Mouse (Mus musculus): ENCODE data around the gene Rasal2. TPM values are rescaled to one million over a fixed set of nuclear protein-coding genes. Genes with fewer than 3 reads are reported as not detected.
A peak's percentile ranks its signal among the peaks of the same experiment; 100 is the strongest.

The Rasal2 gene
- polyA plus RNA-seq, 1 experiment from 2014 or later: 11.1 TPM

DNA sequence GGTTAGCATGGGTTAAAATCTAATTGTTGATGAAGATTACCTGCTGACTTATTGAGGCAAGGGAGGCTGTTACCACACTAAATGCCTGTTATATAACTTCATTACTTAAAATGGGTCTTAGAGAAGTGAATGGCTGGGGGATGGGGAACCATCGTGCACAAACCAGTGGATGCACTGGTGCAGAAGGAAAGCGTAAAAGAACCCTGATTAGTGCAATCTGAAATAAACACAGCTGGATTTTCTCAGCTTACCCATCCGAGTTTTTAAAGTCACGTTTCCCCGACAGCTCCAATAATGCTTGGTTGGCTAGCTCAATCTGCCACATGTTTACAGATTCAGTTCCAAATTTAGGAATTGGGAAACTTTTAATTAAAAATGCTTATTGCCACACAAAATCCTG lies 230.0 kb downstream of the Rasal2 start:
- no peak for DNase-seq (ENCODE audit: low spot score)
- no peak overlapping the region for H3K9ac ChIP-seq (replicated peaks; ENCODE audit: low read length)
- no peaks in the 10 kb centered on the region for H3K27me3 ChIP-seq (ENCODE audit: control insufficient read depth, insufficient read depth, low read length)
- WGBS: 45% methylated on average over 5 of the region's 5 CpGs
- no peaks in the 10 kb centered on the region for H3K4me1 ChIP-seq (ENCODE audit: control insufficient read depth, insufficient read depth, low read length)
- no peaks in the 10 kb centered on the region for H3K36me3 ChIP-seq (replicated peaks; ENCODE audit: control insufficient read depth, insufficient read depth, low read depth, low read length)
- no peak overlapping the region for H3K27ac ChIP-seq (replicated peaks; ENCODE audit: low read depth, low read length)
- H3K9me3 ChIP-seq (replicated peaks; ENCODE audit: control insufficient read depth, low read length): no peaks in the 10 kb centered on the region
- no peak overlapping the region for H3K4me3 ChIP-seq (ENCODE audit: low read depth, low read length)
- no peak overlapping the region for H3K4me2 ChIP-seq (ENCODE audit: low read depth, low read length)
- ATAC-seq (replicated peaks; ENCODE audit: insufficient number of reproducible peaks, low FRiP score, low TSS enrichment, low read depth): no peak

GRCm38 (mm10) chr1:157181081-157181480 lies 231.3 kb downstream of the Rasal2 start:
- ATAC-seq (replicated peaks; ENCODE audit: insufficient number of reproducible peaks, low FRiP score, low TSS enrichment, low read depth): no peak
- Histone ChIP-seq H3K9ac (replicated peaks; ENCODE audit: low read length) (no peak overlapping the region), H3K27me3 (ENCODE audit: control insufficient read depth, insufficient read depth, low read length) (no peaks in the 10 kb centered on the region), H3K4me3 (ENCODE audit: low read depth, low read length) (no peak overlapping the region), H3K27ac (replicated peaks; ENCODE audit: low read depth, low read length) (no peak overlapping the region), H3K36me3 (replicated peaks; ENCODE audit: control insufficient read depth, insufficient read depth, low read depth, low read length) (no peaks in the 10 kb centered on the region), H3K4me1 (ENCODE audit: control insufficient read depth, insufficient read depth, low read length) (no peaks in the 10 kb centered on the region), H3K9me3 (replicated peaks; ENCODE audit: control insufficient read depth, low read length) (no peaks in the 10 kb centered on the region), H3K4me2 (ENCODE audit: low read depth, low read length) (no peak overlapping the region)
- DNase-seq (ENCODE audit: low spot score): peak; percentile 23

DNA sequence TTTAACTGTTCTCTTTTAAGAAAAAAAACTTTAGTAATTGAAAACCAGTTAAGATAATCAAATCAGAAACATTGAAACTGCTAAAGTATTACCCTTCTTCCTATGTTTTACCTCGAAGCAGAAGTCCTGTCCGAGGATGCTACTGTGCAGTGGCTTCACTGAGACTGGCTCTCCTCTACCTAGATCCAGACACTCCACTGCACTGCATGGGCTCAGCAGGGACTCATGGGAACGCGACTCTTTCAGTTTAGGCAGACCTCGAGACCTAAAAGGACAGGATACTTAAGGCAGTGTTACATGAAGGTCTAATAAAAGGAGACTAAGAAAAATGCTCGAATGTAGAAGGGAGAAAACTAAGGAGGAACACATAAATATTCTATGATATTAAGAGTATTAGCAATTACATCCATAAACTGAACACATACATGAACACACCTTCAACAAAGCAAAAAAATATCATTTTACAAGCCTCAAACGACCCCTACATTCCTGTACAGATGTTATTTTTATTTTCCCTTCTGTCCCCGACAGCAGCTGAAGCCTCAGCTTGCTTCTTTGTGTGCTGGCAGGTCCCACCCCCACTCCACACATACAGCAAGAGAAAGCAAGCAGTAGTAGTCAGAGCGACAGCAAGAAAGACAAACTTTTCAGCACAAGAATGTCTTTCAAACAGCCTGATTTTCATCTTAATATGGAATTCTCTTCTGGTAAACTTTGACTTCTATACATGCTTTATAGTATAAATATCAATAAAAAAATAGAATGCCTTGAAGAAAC lies 233.2 kb downstream of the Rasal2 start:
- no peaks in the 10 kb centered on the region for H3K36me3 ChIP-seq (replicated peaks; ENCODE audit: control insufficient read depth, insufficient read depth, low read depth, low read length)
- H3K4me1 ChIP-seq (ENCODE audit: control insufficient read depth, insufficient read depth, low read length): no peaks in the 10 kb centered on the region
- no peaks in the 10 kb centered on the region for H3K27me3 ChIP-seq (ENCODE audit: control insufficient read depth, insufficient read depth, low read length)
- DNase-seq (ENCODE audit: low spot score): peak; percentile 30
- no peak overlapping the region for H3K4me3 ChIP-seq (ENCODE audit: low read depth, low read length)
- WGBS: 31% methylated on average over 9 of the region's 9 CpGs
- H3K4me2 ChIP-seq (ENCODE audit: low read depth, low read length): no peak overlapping the region
- no peak overlapping the region for H3K9ac ChIP-seq (replicated peaks; ENCODE audit: low read length)
- no peak overlapping the region for H3K27ac ChIP-seq (replicated peaks; ENCODE audit: low read depth, low read length)
- no peak for ATAC-seq (replicated peaks; ENCODE audit: insufficient number of reproducible peaks, low FRiP score, low TSS enrichment, low read depth)
- no peaks in the 10 kb centered on the region for H3K9me3 ChIP-seq (replicated peaks; ENCODE audit: control insufficient read depth, low read length)

DNA sequence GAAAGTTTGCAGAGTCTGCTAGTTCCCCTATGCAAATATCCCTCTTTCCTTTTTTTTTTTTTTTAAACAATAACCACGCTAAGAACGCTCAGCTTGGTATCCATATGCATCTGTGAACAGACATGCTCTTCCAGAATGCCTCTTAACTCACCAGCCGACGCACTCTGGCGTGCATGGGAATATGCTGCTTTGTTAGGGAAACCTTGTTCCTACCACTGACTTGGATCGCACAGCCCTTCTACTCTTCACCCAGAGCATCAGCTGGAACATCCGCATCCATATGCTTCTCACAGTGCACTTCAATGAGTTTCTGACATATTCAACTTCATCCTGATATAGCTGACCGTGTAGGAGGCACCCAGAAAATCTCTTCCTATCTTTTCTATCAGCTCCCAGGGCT lies 243.1 kb downstream of the Rasal2 start:
- WGBS: 90% methylated on average over 8 of the region's 8 CpGs

GRCm38 (mm10) chr1:157168891-157169290 lies 243.5 kb downstream of the Rasal2 start:
- Histone ChIP-seq H3K4me3 (ENCODE audit: low read depth, low read length) (no peak overlapping the region), H3K27ac (replicated peaks; ENCODE audit: low read depth, low read length) (no peak overlapping the region), H3K4me2 (ENCODE audit: low read depth, low read length) (no peak overlapping the region), H3K4me1 (ENCODE audit: control insufficient read depth, insufficient read depth, low read length) (no peaks in the 10 kb centered on the region), H3K9me3 (replicated peaks; ENCODE audit: control insufficient read depth, low read length) (no peaks in the 10 kb centered on the region), H3K27me3 (ENCODE audit: control insufficient read depth, insufficient read depth, low read length) (no peaks in the 10 kb centered on the region), H3K9ac (replicated peaks; ENCODE audit: low read length) (no peak overlapping the region), H3K36me3 (replicated peaks; ENCODE audit: control insufficient read depth, insufficient read depth, low read depth, low read length) (no peaks in the 10 kb centered on the region)
- DNase-seq (ENCODE audit: low spot score) (no peak), ATAC-seq (replicated peaks; ENCODE audit: insufficient number of reproducible peaks, low FRiP score, low TSS enrichment, low read depth) (no peak)
- WGBS: 87% methylated on average over 7 of the region's 7 CpGs

More for the DNA sequence above, 243.1 kb downstream of the Rasal2 start:
- no peak for DNase-seq (ENCODE audit: low spot score)
- no peaks in the 10 kb centered on the region for H3K27me3 ChIP-seq (ENCODE audit: control insufficient read depth, insufficient read depth, low read length)
- H3K4me3 ChIP-seq (ENCODE audit: low read depth, low read length): no peak overlapping the region
- H3K4me1 ChIP-seq (ENCODE audit: control insufficient read depth, insufficient read depth, low read length): no peaks in the 10 kb centered on the region
- no peak for ATAC-seq (replicated peaks; ENCODE audit: insufficient number of reproducible peaks, low FRiP score, low TSS enrichment, low read depth)
- no peak overlapping the region for H3K9ac ChIP-seq (replicated peaks; ENCODE audit: low read length)
- no peaks in the 10 kb centered on the region for H3K36me3 ChIP-seq (replicated peaks; ENCODE audit: control insufficient read depth, insufficient read depth, low read depth, low read length)
- no peak overlapping the region for H3K27ac ChIP-seq (replicated peaks; ENCODE audit: low read depth, low read length)
- no peak overlapping the region for H3K4me2 ChIP-seq (ENCODE audit: low read depth, low read length)
- H3K9me3 ChIP-seq (replicated peaks; ENCODE audit: control insufficient read depth, low read length): no peaks in the 10 kb centered on the region

GRCm38 (mm10) chr1:157153781-157154180 lies 258.6 kb downstream of the Rasal2 start:
- Histone ChIP-seq H3K4me3 (ENCODE audit: low read depth, low read length) (no peak overlapping the region), H3K4me2 (ENCODE audit: low read depth, low read length) (no peak overlapping the region), H3K36me3 (replicated peaks; ENCODE audit: control insufficient read depth, insufficient read depth, low read depth, low read length) (no peaks in the 10 kb centered on the region), H3K27me3 (ENCODE audit: control insufficient read depth, insufficient read depth, low read length) (no peaks in the 10 kb centered on the region), H3K27ac (replicated peaks; ENCODE audit: low read depth, low read length) (no peak overlapping the region), H3K4me1 (ENCODE audit: control insufficient read depth, insufficient read depth, low read length) (no peaks in the 10 kb centered on the region), H3K9ac (replicated peaks; ENCODE audit: low read length) (no peak overlapping the region), H3K9me3 (replicated peaks; ENCODE audit: control insufficient read depth, low read length) (no peaks in the 10 kb centered on the region)
- ATAC-seq (replicated peaks; ENCODE audit: insufficient number of reproducible peaks, low FRiP score, low TSS enrichment, low read depth) (no peak), DNase-seq (ENCODE audit: low spot score) (no peak)

- H3K4me2 ChIP-seq (ENCODE audit: low read depth, low read length): no peak overlapping the region
- no peak for ATAC-seq (replicated peaks; ENCODE audit: insufficient number of reproducible peaks, low FRiP score, low TSS enrichment, low read depth)
- H3K36me3 ChIP-seq (replicated peaks; ENCODE audit: control insufficient read depth, insufficient read depth, low read depth, low read length): no peaks in the 10 kb centered on the region; the same call in 1 of the 2 replicates
- no peak for DNase-seq (ENCODE audit: low spot score)
- WGBS: 91% methylated on average over 1 of the region's 1 CpGs
- H3K27ac ChIP-seq (replicated peaks; ENCODE audit: low read depth, low read length): no peak overlapping the region
- no peaks in the 10 kb centered on the region for H3K9me3 ChIP-seq (replicated peaks; ENCODE audit: control insufficient read depth, low read length)
- H3K4me3 ChIP-seq (ENCODE audit: low read depth, low read length): no peak overlapping the region
- no peaks in the 10 kb centered on the region for H3K27me3 ChIP-seq (ENCODE audit: control insufficient read depth, insufficient read depth, low read length)
- no peak overlapping the region for H3K9ac ChIP-seq (replicated peaks; ENCODE audit: low read length)
- no peaks in the 10 kb centered on the region for H3K4me1 ChIP-seq (ENCODE audit: control insufficient read depth, insufficient read depth, low read length)
Observed at GRCm38 (mm10) chr1:157150107-157150506, 262.3 kb downstream of the Rasal2 start.

DNA sequence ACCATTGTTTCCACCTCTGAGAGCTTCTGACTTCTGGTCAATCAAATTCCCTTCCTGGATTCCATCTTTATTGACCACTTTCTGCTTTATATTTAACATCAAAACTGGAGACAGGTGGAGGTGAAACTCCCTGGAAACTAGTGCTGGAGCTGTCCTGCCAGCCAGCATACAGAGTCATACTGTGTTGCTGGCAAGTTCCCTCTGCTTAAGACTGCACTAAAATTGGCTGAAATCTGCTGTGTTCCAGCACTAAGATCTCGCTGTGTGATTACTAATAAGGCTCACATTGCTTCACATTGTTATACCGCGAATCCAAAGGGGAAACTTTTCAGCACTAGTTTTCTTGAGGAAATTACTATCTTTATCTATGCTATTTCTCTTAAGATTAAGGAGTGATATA lies 267.8 kb downstream of the Rasal2 start:
- Histone ChIP-seq H3K4me1 (ENCODE audit: control insufficient read depth, insufficient read depth, low read length) (no peaks in the 10 kb centered on the region), H3K27ac (replicated peaks; ENCODE audit: low read depth, low read length) (no peak overlapping the region), H3K9ac (replicated peaks; ENCODE audit: low read length) (no peak overlapping the region), H3K4me2 (ENCODE audit: low read depth, low read length) (no peak overlapping the region), H3K27me3 (ENCODE audit: control insufficient read depth, insufficient read depth, low read length) (no peaks in the 10 kb centered on the region), H3K9me3 (replicated peaks; ENCODE audit: control insufficient read depth, low read length) (no peaks in the 10 kb centered on the region), H3K4me3 (ENCODE audit: low read depth, low read length) (no peak overlapping the region), H3K36me3 (replicated peaks; ENCODE audit: control insufficient read depth, insufficient read depth, low read depth, low read length) (no peaks in the 10 kb centered on the region; the same call in 1 of the 2 replicates)
- ATAC-seq (replicated peaks; ENCODE audit: insufficient number of reproducible peaks, low FRiP score, low TSS enrichment, low read depth) (no peak), DNase-seq (ENCODE audit: low spot score) (no peak)
- WGBS: 90% methylated on average over 3 of the region's 3 CpGs
